Mouse (Mus musculus) lung, postnatal 0 days (tissue): ENCODE data around the gene Sart3.

ENCODE experiments used
- CTCF ChIP-seq: IDR thresholded peaks from 2 replicates; pipeline ENCODE4 v1.5.1; 2016; ENCODE audit warnings: antibody characterized with exemption, mild to moderate bottlenecking
- EP300 ChIP-seq: IDR thresholded peaks from 2 replicates; pipeline ENCODE4 v1.6.1; 2016; ENCODE audit warnings: antibody characterized with exemption, mild to moderate bottlenecking, control low read depth

DNA sequence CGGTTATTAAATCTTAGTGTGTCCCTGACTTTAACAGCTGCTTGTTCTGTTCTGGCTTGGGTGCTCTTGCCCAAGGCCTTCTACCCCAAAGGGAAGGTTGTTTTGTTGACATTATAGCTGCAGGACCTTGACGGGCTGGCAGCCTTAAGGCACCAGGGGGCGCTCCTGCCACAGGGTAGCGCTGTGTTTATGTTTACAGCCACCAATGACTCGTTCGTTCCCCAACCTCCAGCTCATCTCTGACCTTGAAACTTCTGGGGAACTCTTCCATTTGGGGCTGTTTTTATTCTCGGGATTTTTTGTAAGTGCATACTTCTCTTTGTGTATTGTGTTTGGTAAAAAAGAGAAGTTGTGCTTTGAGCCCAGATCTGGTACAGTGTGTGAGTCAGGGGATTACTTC, 1.4 kb upstream of the Sart3 start:
- peak; percentile 96 for TF ChIP-seq CTCF
- no peak for TF ChIP-seq EP300
